In the genomic region with DNA sequence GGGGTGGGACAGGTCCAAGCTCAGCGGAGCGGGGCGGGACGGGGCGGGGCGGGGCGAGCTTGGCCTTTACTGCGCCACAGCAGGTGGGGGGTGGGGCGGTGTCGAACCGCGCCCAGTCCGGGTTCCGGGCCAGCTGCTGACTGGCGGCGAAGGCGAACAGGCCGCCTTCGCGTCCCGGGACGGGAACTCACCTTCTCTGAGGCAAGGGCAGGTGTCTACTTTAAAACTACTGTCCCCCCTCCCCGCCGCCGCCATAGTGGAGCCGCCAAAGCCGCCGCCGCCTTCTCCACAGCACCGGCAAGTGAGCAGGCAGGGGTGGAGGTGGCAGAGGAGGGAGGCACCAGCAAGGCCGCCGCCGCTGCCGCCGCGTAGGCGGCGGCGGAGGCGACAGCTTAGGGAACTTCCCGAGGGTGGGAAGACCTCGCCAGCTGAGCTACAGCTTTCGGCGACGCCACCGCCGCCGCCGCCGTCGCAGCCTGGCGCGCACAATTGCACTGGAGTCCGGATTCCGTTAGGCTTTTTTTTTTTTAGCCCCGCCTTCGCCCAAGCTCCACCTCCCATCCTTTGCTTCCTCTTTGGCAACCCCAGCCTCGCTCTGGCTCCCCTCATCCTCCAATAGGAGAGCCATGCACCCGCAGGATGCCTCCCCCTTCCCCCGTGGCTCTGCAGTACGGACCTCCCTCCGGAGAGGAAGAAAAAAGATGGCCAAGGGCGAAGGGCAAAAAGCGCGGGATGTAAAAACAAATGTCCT, we compare ENCODE assay signal across 7 mouse cellular contexts. TPM values are rescaled to one million over a fixed set of nuclear protein-coding genes. Genes with fewer than 3 reads are reported as not detected.
DNase-seq lines count a peak whose midpoint lies in the region; ATAC-seq and TF ChIP-seq lines count a peak whose summit lies in the region.

A gene (minus strand): TSS at position 490 of the 751 bp plus-strand sequence.

- peak; percentile 89 for DNase-seq in adrenal gland, postnatal 10 days
- DNase-seq in embryonic facial prominence, embryonic 10.5 days (ENCODE audit: low spot score), result peak; percentile 90
- DNase-seq in gonadal fat pad, adult 2 months (ENCODE audit: low read depth), result peak; percentile 19
- peak; percentile 90 for DNase-seq in left cerebral cortex, postnatal 4 days

- peak; percentile 99 for ATAC-seq in intestine, postnatal 0 days
- ATAC-seq in midbrain, embryonic 12.5 days (ENCODE audit: low FRiP score, low read depth), result peak; percentile 99

- WGBS in embryonic facial prominence, embryonic 10.5 days, result 17% methylated on average over 62 of the region's 65 CpGs
- 14% methylated on average over 50 of the region's 65 CpGs for WGBS in intestine, postnatal 0 days
- WGBS in midbrain, embryonic 12.5 days, result 24% methylated on average over 49 of the region's 65 CpGs
- WGBS in small intestine, adult 2 months, result 10% methylated on average over 65 of the region's 65 CpGs

- H3K9me3 ChIP-seq in embryonic facial prominence, embryonic 10.5 days, result no peaks in the 10 kb centered on the region
- no peaks in the 10 kb centered on the region for H3K9me3 ChIP-seq in intestine, postnatal 0 days (ENCODE audit: control insufficient read depth)
- no peaks in the 10 kb centered on the region for H3K9me3 ChIP-seq in midbrain, embryonic 12.5 days

- intact Hi-C loops in left cerebral cortex, postnatal 4 days (cut with DNase I), result no loop called here

- H3K27ac ChIP-seq in embryonic facial prominence, embryonic 10.5 days (replicated peaks), result peak within 1 kb of the TSS; percentile 95
- H3K27ac ChIP-seq in intestine, postnatal 0 days (ENCODE audit: low read depth, low read length), result peak within 1 kb of the TSS; percentile 94
- H3K27ac ChIP-seq in midbrain, embryonic 12.5 days (replicated peaks), result peak within 1 kb of the TSS; percentile 94
- H3K27ac ChIP-seq in small intestine, adult 2 months (ENCODE audit: insufficient read depth, low read depth, low read length), result peak within 1 kb of the TSS; percentile 98

- no peaks in the 10 kb centered on the region for H3K36me3 ChIP-seq in embryonic facial prominence, embryonic 10.5 days (replicated peaks)
- no peaks in the 10 kb centered on the region for H3K36me3 ChIP-seq in intestine, postnatal 0 days (ENCODE audit: control insufficient read depth, insufficient read depth)
- H3K36me3 ChIP-seq in midbrain, embryonic 12.5 days, result no peaks in the 10 kb centered on the region
- no peaks in the 10 kb centered on the region for H3K36me3 ChIP-seq in small intestine, adult 2 months (ENCODE audit: control insufficient read depth, insufficient read depth, low read length)

- no peaks in the 10 kb centered on the region for H3K4me1 ChIP-seq in embryonic facial prominence, embryonic 10.5 days
- H3K4me1 ChIP-seq in intestine, postnatal 0 days (replicated peaks; ENCODE audit: control insufficient read depth, insufficient read depth, low read length), result no peaks in the 10 kb centered on the region
- no peaks in the 10 kb centered on the region for H3K4me1 ChIP-seq in midbrain, embryonic 12.5 days
- no peaks in the 10 kb centered on the region for H3K4me1 ChIP-seq in small intestine, adult 2 months (ENCODE audit: control insufficient read depth, insufficient read depth, insufficient read length, low read length)

- H3K9ac ChIP-seq in intestine, postnatal 0 days (ENCODE audit: low read depth, low read length), result peak within 1 kb of the TSS; percentile 81
- H3K9ac ChIP-seq in midbrain, embryonic 12.5 days (replicated peaks), result peak within 1 kb of the TSS; percentile 71

- peak within 1 kb of the TSS; percentile 67 for H3K4me3 ChIP-seq in embryonic facial prominence, embryonic 10.5 days
- peak within 1 kb of the TSS; percentile 60 for H3K4me3 ChIP-seq in intestine, postnatal 0 days (ENCODE audit: low read depth, low read length)
- peak within 1 kb of the TSS; percentile 61 for H3K4me3 ChIP-seq in midbrain, embryonic 12.5 days
- peak within 1 kb of the TSS; percentile 86 for H3K4me3 ChIP-seq in small intestine, adult 2 months (ENCODE audit: low read depth, low read length)

- H3K4me2 ChIP-seq in intestine, postnatal 0 days (replicated peaks; ENCODE audit: low read depth), result peak within 1 kb of the TSS; percentile 57
- H3K4me2 ChIP-seq in midbrain, embryonic 12.5 days (replicated peaks), result peak within 1 kb of the TSS; percentile 48

- TF ChIP-seq POLR2A in small intestine, adult 2 months (IDR thresholded peaks at IDR 0.05; ENCODE audit: low read depth, low read length), result peak; percentile 76

- TF ChIP-seq CTCF in intestine, postnatal 0 days (IDR thresholded peaks at IDR 0.05; ENCODE audit: low read depth), result no peak
- no peak for TF ChIP-seq CTCF in small intestine, adult 2 months (IDR thresholded peaks at IDR 0.05; ENCODE audit: extremely low read depth, insufficient read length, insufficient replicate concordance, low read depth, low read length)

- H3K27me3 ChIP-seq in embryonic facial prominence, embryonic 10.5 days (replicated peaks; ENCODE audit: low read depth, poor library complexity, severe bottlenecking), result peaks cover 65% of the 10 kb centered on the region
- no peaks in the 10 kb centered on the region for H3K27me3 ChIP-seq in intestine, postnatal 0 days (replicated peaks; ENCODE audit: control insufficient read depth, insufficient read depth, low read length)
- peaks cover 11% of the 10 kb centered on the region for H3K27me3 ChIP-seq in midbrain, embryonic 12.5 days
- no peaks in the 10 kb centered on the region for H3K27me3 ChIP-seq in small intestine, adult 2 months (ENCODE audit: control insufficient read depth, insufficient read depth, low read length)

RNA-seq across cellular contexts. Expression of the gene that starts here (rescaled TPM):
- total RNA-seq in adrenal gland, postnatal 10 days (2021), result 1 to 10 TPM; 5.7 to 8.4 TPM
- polyA plus RNA-seq in embryonic facial prominence, embryonic 10.5 days (2016; fragmentation: Nextera tagmentation; extraction: Ambion mirVana), result 4.1 and 4.5 TPM in 2 replicates
- polyA plus RNA-seq in gonadal fat pad, adult 2 months (2012; rRNA removed), result 0.53 and 1.6 TPM in 2 replicates
- 1.7 TPM in 2 replicates for polyA plus RNA-seq in intestine, postnatal 0 days (2015; fragmentation: Nextera tagmentation; extraction: Ambion mirVana)
- 1 to 10 TPM; 7.4 to 8.4 TPM for total RNA-seq in left cerebral cortex, postnatal 4 days (2021)
- 7.3 and 7.6 TPM in 2 replicates for polyA plus RNA-seq in midbrain, embryonic 12.5 days (2016; fragmentation: Nextera tagmentation; extraction: Ambion mirVana)
- polyA plus RNA-seq in small intestine, adult 2 months (2012; rRNA removed), result 0.09 and 0.20 TPM in 2 replicates

Comparison
In these comparisons a context has a peak if more than half of its experiments do, and no peak if none do; other contexts are left out.
1. Peak in every context shown above with its lines: DNase-seq, ATAC-seq, H3K4me3 ChIP-seq and H3K27ac ChIP-seq.
2. DNase-seq: peak in every context shown above with its lines; median percentile 90 in embryonic facial prominence, embryonic 10.5 days; 90 in left cerebral cortex, postnatal 4 days; 89 in adrenal gland, postnatal 10 days; 19 in gonadal fat pad, adult 2 months.